20 mouse cellular contexts compared by ENCODE assay signal in genomic region chr13:42233741-42234419, GRCm38 (mm10).
DNase-seq lines count a peak whose midpoint lies in the region; ATAC-seq and TF ChIP-seq lines count a peak whose summit lies in the region.
"Had no signal": no experiment of that assay in that cellular context is flagged by ENCODE, and none has a peak within 500 bp of the region (broad histone marks: within the 10 kb centered on the region; RNA-seq: fewer than 3 reads in every experiment).

No protein-coding gene starts in this region.

- no peak for ATAC-seq in limb, embryonic 14.5 days (ENCODE audit: low FRiP score, low read depth)
- peak; percentile 47; the same call in 1 of the 2 replicates for ATAC-seq in intestine, postnatal 0 days
- ATAC-seq: activated CD4-positive, CD25-positive, alpha-beta regulatory T cell, adult 4 months; forebrain, embryonic 16.5 days; inflammation-experienced regulatory T-cells, adult 6 months; Patski had no signal

- no peaks in the 10 kb centered on the region for H3K9me3 ChIP-seq in limb, embryonic 14.5 days (ENCODE audit: control insufficient read depth, low read length)
- H3K9me3 ChIP-seq in limb, embryonic 10.5 days (replicated peaks): no peaks in the 10 kb centered on the region
- H3K9me3 ChIP-seq in intestine, postnatal 0 days (ENCODE audit: control insufficient read depth): no peaks in the 10 kb centered on the region
- H3K9me3 ChIP-seq: embryonic facial prominence, embryonic 12.5 days; forebrain, embryonic 12.5 days; heart, embryonic 13.5 days; hindbrain, embryonic 15.5 days had no signal

- no peak for TF ChIP-seq CTCF in intestine, postnatal 0 days (IDR thresholded peaks at IDR 0.05; ENCODE audit: low read depth)

- H3K27ac ChIP-seq in limb, embryonic 14.5 days (replicated peaks; ENCODE audit: low read depth, low read length): no peak overlapping the region
- H3K27ac ChIP-seq in limb, embryonic 10.5 days: no peak overlapping the region
- H3K27ac ChIP-seq in intestine, postnatal 0 days (ENCODE audit: low read depth, low read length): no peak overlapping the region
- H3K27ac ChIP-seq: embryonic facial prominence, embryonic 12.5 days; forebrain, embryonic 12.5 days; heart, embryonic 13.5 days; hindbrain, embryonic 15.5 days had no signal

- no peaks in the 10 kb centered on the region for H3K27me3 ChIP-seq in limb, embryonic 14.5 days (ENCODE audit: control insufficient read depth, insufficient read depth, low read length)
- no peaks in the 10 kb centered on the region for H3K27me3 ChIP-seq in limb, embryonic 10.5 days (ENCODE audit: low read depth, poor library complexity, severe bottlenecking)
- no peaks in the 10 kb centered on the region for H3K27me3 ChIP-seq in intestine, postnatal 0 days (replicated peaks; ENCODE audit: control insufficient read depth, insufficient read depth, low read length)
- H3K27me3 ChIP-seq: embryonic facial prominence, embryonic 12.5 days; forebrain, embryonic 12.5 days; heart, embryonic 13.5 days; hindbrain, embryonic 15.5 days; Patski had no signal

- 50% methylated on average over 9 of the region's 9 CpGs for WGBS in limb, embryonic 14.5 days
- 84% methylated on average over 9 of the region's 9 CpGs for WGBS in limb, embryonic 10.5 days
- WGBS in intestine, postnatal 0 days: 45% methylated on average over 9 of the region's 9 CpGs

- no peak overlapping the region for H3K4me2 ChIP-seq in limb, embryonic 14.5 days (replicated peaks; ENCODE audit: low read depth, low read length, severe bottlenecking)
- H3K4me2 ChIP-seq in intestine, postnatal 0 days (replicated peaks; ENCODE audit: low read depth): no peak overlapping the region
- H3K4me2 ChIP-seq: embryonic facial prominence, embryonic 12.5 days; forebrain, embryonic 12.5 days; heart, embryonic 13.5 days; hindbrain, embryonic 15.5 days had no signal

- peaks cover 11% of the 10 kb centered on the region for H3K4me1 ChIP-seq in limb, embryonic 14.5 days (ENCODE audit: control insufficient read depth, insufficient read depth, low read length)
- no peaks in the 10 kb centered on the region for H3K4me1 ChIP-seq in limb, embryonic 10.5 days
- H3K4me1 ChIP-seq in intestine, postnatal 0 days (replicated peaks; ENCODE audit: control insufficient read depth, insufficient read depth, low read length): no peaks in the 10 kb centered on the region
- H3K4me1 ChIP-seq: embryonic facial prominence, embryonic 12.5 days; forebrain, embryonic 12.5 days; hindbrain, embryonic 15.5 days had no signal

- H3K36me3 ChIP-seq in limb, embryonic 14.5 days (ENCODE audit: control insufficient read depth, insufficient read depth, low read length): no peaks in the 10 kb centered on the region
- no peaks in the 10 kb centered on the region for H3K36me3 ChIP-seq in limb, embryonic 10.5 days
- H3K36me3 ChIP-seq in intestine, postnatal 0 days (ENCODE audit: control insufficient read depth, insufficient read depth): no peaks in the 10 kb centered on the region
- H3K36me3 ChIP-seq: embryonic facial prominence, embryonic 12.5 days; forebrain, embryonic 12.5 days; heart, embryonic 13.5 days; hindbrain, embryonic 15.5 days had no signal

- H3K9ac ChIP-seq in limb, embryonic 14.5 days (ENCODE audit: low read depth, low read length, severe bottlenecking): no peak overlapping the region
- no peak overlapping the region for H3K9ac ChIP-seq in intestine, postnatal 0 days (ENCODE audit: low read depth, low read length)
- H3K9ac ChIP-seq: embryonic facial prominence, embryonic 12.5 days; forebrain, embryonic 12.5 days; heart, embryonic 13.5 days; hindbrain, embryonic 15.5 days had no signal

- H3K4me3 ChIP-seq in limb, embryonic 14.5 days (replicated peaks; ENCODE audit: low read length): no peak overlapping the region
- no peak overlapping the region for H3K4me3 ChIP-seq in limb, embryonic 10.5 days
- H3K4me3 ChIP-seq in intestine, postnatal 0 days (ENCODE audit: low read depth, low read length): no peak overlapping the region
- H3K4me3 ChIP-seq: embryonic facial prominence, embryonic 12.5 days; forebrain, embryonic 12.5 days; heart, embryonic 13.5 days; hindbrain, embryonic 15.5 days had no signal

- no peak for TF ChIP-seq POLR2A in limb, embryonic 14.5 days (IDR thresholded peaks at IDR 0.05; ENCODE audit: borderline replicate concordance, extremely low read depth, insufficient read depth, insufficient read length)

- peak; percentile 18 for DNase-seq in limb, embryonic 14.5 days (ENCODE audit: low spot score)
- no peak for DNase-seq in limb, embryonic 10.5 days (ENCODE audit: low spot score)
- DNase-seq in 3T3-L1 (ENCODE audit: low read depth, low spot score): peak; percentile 48
- DNase-seq in fat pad, adult 2 months (ENCODE audit: extremely low read depth, low read depth, low spot score): peak; percentile 66
- DNase-seq in urinary bladder, adult 2 months (ENCODE audit: low spot score): no peak
- no peak for DNase-seq in embryo, embryonic 10.5 days (ENCODE audit: low spot score)
- DNase-seq: adrenal gland, postnatal 25 days; cerebellum, adult 18-20 months; cerebellum, adult 9-11 months; embryo, embryonic 11 days; gastrocnemius, postnatal 10 days had no signal

Comparison
In these comparisons a context has a peak if more than half of its experiments do, and no peak if none do; other contexts are left out.
1. DNase-seq: peak in limb, embryonic 14.5 days (single experiment), 3T3-L1 (single experiment) and fat pad, adult 2 months (single experiment); none in limb, embryonic 10.5 days (single experiment), urinary bladder, adult 2 months (single experiment) and embryo, embryonic 10.5 days (single experiment).